Mouse (Mus musculus): Measurements from ENCODE around the gene Olfr17.
"Not testable (repeated sequence)": the region's sequence is repeated elsewhere in the genome, so short reads cannot be mapped to it uniquely, and the experiment has no call there.

The Olfr17 gene

GRCm38 (mm10) chr7:107092920-107093319 lies at the start of gene Olfr17:
Gene Olfr17 (plus strand): TSS chr7:107093220.
- DNase-seq (ENCODE audit: low spot score in 2 of 2): no peak

- no peak for DNase-seq (ENCODE audit: low spot score in 2 of 2)
These were observed 48.6 kb upstream of the Olfr17 start for GRCm38 (mm10) chr7:107044407-107044806.

DNA sequence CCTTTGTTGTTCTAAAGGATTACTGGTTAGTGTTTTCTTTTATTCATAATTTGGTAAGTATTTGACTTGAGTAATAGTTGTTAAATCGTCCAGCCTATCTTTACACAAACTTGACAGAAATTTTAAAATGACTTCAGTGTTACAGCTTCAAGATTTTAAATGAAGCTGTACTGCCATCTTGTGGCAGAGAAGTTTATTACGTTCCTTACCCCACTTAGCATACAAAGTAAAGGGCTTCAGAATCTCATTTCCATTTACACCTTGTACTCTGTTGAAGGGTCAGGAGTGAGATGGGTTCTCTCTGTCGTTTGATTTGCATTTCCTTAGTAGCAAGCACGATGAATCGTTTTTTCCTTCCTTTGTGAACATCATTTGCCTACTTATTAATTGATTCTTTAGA lies 47.2 kb upstream of the Olfr17 start:
- DNase-seq (ENCODE audit: low spot score in 2 of 2): peak in 1 of 2 experiments; percentile 10

DNA sequence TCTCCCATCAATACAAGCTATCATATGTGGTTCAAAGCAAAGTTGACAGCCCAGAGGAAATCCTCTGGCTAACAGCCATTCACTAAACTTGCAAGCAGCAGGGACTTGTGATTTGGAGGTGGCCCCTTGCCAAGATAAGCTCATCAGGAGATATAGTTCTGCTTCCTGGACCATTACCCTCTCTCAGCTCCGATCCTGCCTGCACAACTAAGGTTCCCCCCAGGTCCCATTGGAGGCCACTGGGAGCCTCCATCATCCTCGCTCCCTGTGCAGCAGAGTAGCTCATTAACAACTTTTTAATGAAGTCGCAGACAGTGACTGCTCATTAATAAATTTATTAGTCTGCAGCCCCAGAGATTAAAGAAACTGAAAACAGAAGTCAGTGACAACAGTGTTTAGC lies 45.4 kb upstream of the Olfr17 start:
- DNase-seq (ENCODE audit: low spot score in 2 of 2): no peak

GRCm38 (mm10) chr7:107070681-107071080 lies 22.3 kb upstream of the Olfr17 start, which contains the start of gene Olfr714:
Gene Olfr714 (plus strand): TSS chr7:107070981.
- DNase-seq (ENCODE audit: low spot score in 2 of 2): no peak

- DNase-seq (ENCODE audit: low spot score in 2 of 2): not testable (repeated sequence)
These were observed 17.2 kb downstream of the Olfr17 start, which contains the start of gene Olfr715b for GRCm38 (mm10) chr7:107110269-107110668. Gene Olfr715b (minus strand): TSS chr7:107110369.

GRCm38 (mm10) chr7:107130983-107131382 lies 38.0 kb downstream of the Olfr17 start, which contains the start of gene Olfr715:
Gene Olfr715 (minus strand): TSS chr7:107131083.
- DNase-seq (ENCODE audit: low spot score in 2 of 2): not testable (repeated sequence)

GRCm38 (mm10) chr7:107138027-107138426 lies 45.0 kb downstream of the Olfr17 start, which contains the start of gene Olfr716:
Gene Olfr716 (plus strand): TSS chr7:107138327.
- not testable (repeated sequence) for DNase-seq (ENCODE audit: low spot score in 2 of 2)
